Mouse (Mus musculus) hindlimb bud, embryonic 11.5 days (tissue): ENCODE data around the gene Slc25a45.

Experiments
- DNase-seq: peaks from one replicate; pipeline ENCODE4 v3.0.0-alpha.2; 2012; ENCODE audit warnings: low read depth, low spot score; ENCODE audit errors: extremely low spot score

Gene Slc25a45

GRCm38 (mm10) chr19:5840086-5840889 lies 37.3 kb upstream of the Slc25a45 start:
- no peak for DNase-seq

- DNase-seq, result no peak
Observed at GRCm38 (mm10) chr19:5840890-5841388, 36.7 kb upstream of the Slc25a45 start.

GRCm38 (mm10) chr19:5841389-5841946 lies 36.1 kb upstream of the Slc25a45 start:
- no peak for DNase-seq

GRCm38 (mm10) chr19:5841999-5842784 lies 35.4 kb upstream of the Slc25a45 start:
- no peak for DNase-seq

GRCm38 (mm10) chr19:5842785-5843730 lies 34.5 kb upstream of the Slc25a45 start:
- no peak for DNase-seq

GRCm38 (mm10) chr19:5843781-5844691 lies 33.6 kb upstream of the Slc25a45 start:
- DNase-seq, result no peak

GRCm38 (mm10) chr19:5844831-5845318 lies 32.7 kb upstream of the Slc25a45 start:
- no peak for DNase-seq

GRCm38 (mm10) chr19:5845319-5846135 lies 32.1 kb upstream of the Slc25a45 start:
- DNase-seq, result peak; percentile 72

- no peak for DNase-seq
Observed at GRCm38 (mm10) chr19:5846154-5846553, 31.5 kb upstream of the Slc25a45 start.

GRCm38 (mm10) chr19:5846557-5847305 lies 30.9 kb upstream of the Slc25a45 start:
- DNase-seq, result no peak

GRCm38 (mm10) chr19:5847306-5847796 lies 30.3 kb upstream of the Slc25a45 start:
- no peak for DNase-seq

GRCm38 (mm10) chr19:5848032-5848825 lies 29.4 kb upstream of the Slc25a45 start:
- no peak for DNase-seq

- DNase-seq, result no peak
Observed at GRCm38 (mm10) chr19:5848826-5849672, 28.6 kb upstream of the Slc25a45 start.

GRCm38 (mm10) chr19:5849843-5850527 lies 27.6 kb upstream of the Slc25a45 start:
- DNase-seq, result no peak

- no peak for DNase-seq
Observed at GRCm38 (mm10) chr19:5850860-5851259, 26.7 kb upstream of the Slc25a45 start.
